Mouse (Mus musculus): ENCODE measurements around the gene Scarf1. TPM values are rescaled to one million over a fixed set of nuclear protein-coding genes. Genes with fewer than 3 reads are reported as not detected.
A peak's percentile ranks its signal among the peaks of the same experiment; 100 is the strongest.

The Scarf1 gene
- polyA plus RNA-seq, 1 experiment, result 8.4 TPM

- no peak overlapping the region for H3K27ac ChIP-seq (ENCODE audit: control insufficient read depth, insufficient read depth, low read depth, low read length, poor library complexity)
- peaks cover 2% of the 10 kb centered on the region; the same call in 1 of the 2 replicates for H3K4me1 ChIP-seq (ENCODE audit: control insufficient read depth, insufficient read depth, low read length)
- 96% methylated on average over 4 of the region's 4 CpGs for WGBS
- H3K4me3 ChIP-seq (replicated peaks; ENCODE audit: control insufficient read depth, low read depth, low read length), result no peak overlapping the region
- TF ChIP-seq CTCF (IDR thresholded peaks at IDR 0.05; ENCODE audit: control insufficient read depth, insufficient read depth, low read length) (no peak), POLR2A (IDR thresholded peaks at IDR 0.05; ENCODE audit: borderline replicate concordance, control insufficient read depth, low read depth, low read length) (no peak)
Observed at GRCm38 (mm10) chr11:75508162-75508561, 5.2 kb upstream of the Scarf1 start.

DNA sequence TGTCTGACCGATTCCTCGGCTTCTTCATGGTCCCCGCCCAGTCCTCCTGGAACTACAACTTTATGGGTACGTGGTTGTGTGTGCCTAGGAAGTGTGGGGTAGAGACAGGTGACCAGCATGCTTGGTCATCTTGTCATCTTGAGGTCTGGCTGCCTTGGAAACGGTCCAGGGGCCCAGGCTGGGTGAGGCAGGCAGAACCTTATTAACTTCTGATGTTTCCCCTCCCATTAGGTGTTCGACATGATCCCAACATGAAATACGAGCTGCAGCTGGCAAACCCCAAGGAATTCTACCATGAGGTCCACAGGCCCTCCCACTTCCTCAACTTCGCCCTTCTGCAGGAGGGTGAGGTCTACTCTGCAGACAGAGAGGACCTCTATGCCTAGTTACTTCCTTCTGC, 4.4 kb upstream of the Scarf1 start:
- 60% methylated on average over 8 of the region's 8 CpGs for WGBS
- Histone ChIP-seq H3K4me1 (ENCODE audit: control insufficient read depth, insufficient read depth, low read length) (peaks cover 3% of the 10 kb centered on the region; the same call in 1 of the 2 replicates), H3K27ac (ENCODE audit: control insufficient read depth, insufficient read depth, low read depth, low read length, poor library complexity) (no peak overlapping the region), H3K4me3 (replicated peaks; ENCODE audit: control insufficient read depth, low read depth, low read length) (no peak overlapping the region)
- no peak for TF ChIP-seq CTCF (IDR thresholded peaks at IDR 0.05; ENCODE audit: control insufficient read depth, insufficient read depth, low read length)
- no peak for TF ChIP-seq POLR2A (IDR thresholded peaks at IDR 0.05; ENCODE audit: borderline replicate concordance, control insufficient read depth, low read depth, low read length)

- peak within 1 kb of the TSS; percentile 52 for H3K27ac ChIP-seq (ENCODE audit: control insufficient read depth, insufficient read depth, low read depth, low read length, poor library complexity)
- WGBS, result 5% methylated on average over 43 of the region's 43 CpGs
- peak within 1 kb of the TSS; percentile 56 for H3K4me3 ChIP-seq (replicated peaks; ENCODE audit: control insufficient read depth, low read depth, low read length)
- H3K4me1 ChIP-seq (ENCODE audit: control insufficient read depth, insufficient read depth, low read length), result peaks cover 4% of the 10 kb centered on the region; the same call in 1 of the 2 replicates
- TF ChIP-seq POLR2A (IDR thresholded peaks at IDR 0.05; ENCODE audit: borderline replicate concordance, control insufficient read depth, low read depth, low read length) (no peak), CTCF (IDR thresholded peaks at IDR 0.05; ENCODE audit: control insufficient read depth, insufficient read depth, low read length) (peak; percentile 22; the same call in 1 of the 2 replicates)
Observed at GRCm38 (mm10) chr11:75509741-75510626, 3.4 kb upstream of the Scarf1 start, which contains the start of gene Rilp. Rilp (plus strand) TSS chr11:75510094.

DNA sequence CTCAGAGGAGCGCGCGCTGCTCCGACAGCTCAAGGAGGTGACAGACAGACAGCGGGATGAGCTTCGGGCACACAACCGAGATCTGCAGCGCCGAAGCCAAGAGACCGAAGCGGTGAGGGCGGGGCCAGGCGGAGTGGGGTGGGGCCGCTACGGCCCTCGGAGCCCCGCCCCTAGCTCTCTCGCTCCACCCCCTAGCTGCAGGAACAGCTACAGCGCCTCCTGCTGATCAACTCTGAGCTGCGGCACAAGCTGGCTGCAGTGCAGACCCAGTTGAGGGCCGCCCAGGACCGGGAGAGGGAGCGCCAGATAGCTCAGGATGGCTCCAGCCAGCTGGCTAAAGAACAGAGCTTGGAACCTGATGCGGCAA, 2.7 kb upstream of the Scarf1 start:
- Histone ChIP-seq H3K27ac (ENCODE audit: control insufficient read depth, insufficient read depth, low read depth, low read length, poor library complexity) (peak overlapping the region; percentile 52), H3K4me3 (replicated peaks; ENCODE audit: control insufficient read depth, low read depth, low read length) (peak overlapping the region; percentile 56), H3K4me1 (ENCODE audit: control insufficient read depth, insufficient read depth, low read length) (peaks cover 5% of the 10 kb centered on the region; the same call in 1 of the 2 replicates)
- peak; percentile 70; the same call in 1 of the 2 replicates for TF ChIP-seq POLR2A (IDR thresholded peaks at IDR 0.05; ENCODE audit: borderline replicate concordance, control insufficient read depth, low read depth, low read length)
- peak; percentile 89 for TF ChIP-seq CTCF (IDR thresholded peaks at IDR 0.05; ENCODE audit: control insufficient read depth, insufficient read depth, low read length)
- WGBS, result 3% methylated on average over 24 of the region's 24 CpGs

DNA sequence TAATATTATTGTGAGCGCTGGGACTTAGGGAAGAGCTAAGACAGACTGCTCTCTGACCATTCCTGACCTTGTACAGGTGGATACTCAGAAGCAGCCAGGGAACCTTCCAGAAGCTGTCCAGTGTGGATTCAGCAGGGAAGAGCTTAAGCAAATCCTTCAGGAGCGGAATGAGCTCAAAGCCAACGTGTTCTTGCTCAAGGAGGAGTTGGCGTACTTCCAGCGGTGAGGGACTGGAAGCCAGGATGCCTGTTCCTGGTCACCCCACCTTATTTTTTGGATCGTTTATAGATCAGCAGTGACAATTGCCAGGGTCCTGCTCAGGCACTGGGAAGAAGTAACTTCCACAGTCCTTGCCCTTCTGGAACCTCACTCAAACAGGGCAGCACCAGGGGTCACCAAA, 2.1 kb upstream of the Scarf1 start:
- Histone ChIP-seq H3K4me1 (ENCODE audit: control insufficient read depth, insufficient read depth, low read length) (peaks cover 5% of the 10 kb centered on the region; the same call in 1 of the 2 replicates), H3K4me3 (replicated peaks; ENCODE audit: control insufficient read depth, low read depth, low read length) (no peak overlapping the region), H3K27ac (ENCODE audit: control insufficient read depth, insufficient read depth, low read depth, low read length, poor library complexity) (no peak overlapping the region)
- no peak for TF ChIP-seq POLR2A (IDR thresholded peaks at IDR 0.05; ENCODE audit: borderline replicate concordance, control insufficient read depth, low read depth, low read length)
- TF ChIP-seq CTCF (IDR thresholded peaks at IDR 0.05; ENCODE audit: control insufficient read depth, insufficient read depth, low read length), result no peak
- WGBS, result 90% methylated on average over 6 of the region's 6 CpGs

DNA sequence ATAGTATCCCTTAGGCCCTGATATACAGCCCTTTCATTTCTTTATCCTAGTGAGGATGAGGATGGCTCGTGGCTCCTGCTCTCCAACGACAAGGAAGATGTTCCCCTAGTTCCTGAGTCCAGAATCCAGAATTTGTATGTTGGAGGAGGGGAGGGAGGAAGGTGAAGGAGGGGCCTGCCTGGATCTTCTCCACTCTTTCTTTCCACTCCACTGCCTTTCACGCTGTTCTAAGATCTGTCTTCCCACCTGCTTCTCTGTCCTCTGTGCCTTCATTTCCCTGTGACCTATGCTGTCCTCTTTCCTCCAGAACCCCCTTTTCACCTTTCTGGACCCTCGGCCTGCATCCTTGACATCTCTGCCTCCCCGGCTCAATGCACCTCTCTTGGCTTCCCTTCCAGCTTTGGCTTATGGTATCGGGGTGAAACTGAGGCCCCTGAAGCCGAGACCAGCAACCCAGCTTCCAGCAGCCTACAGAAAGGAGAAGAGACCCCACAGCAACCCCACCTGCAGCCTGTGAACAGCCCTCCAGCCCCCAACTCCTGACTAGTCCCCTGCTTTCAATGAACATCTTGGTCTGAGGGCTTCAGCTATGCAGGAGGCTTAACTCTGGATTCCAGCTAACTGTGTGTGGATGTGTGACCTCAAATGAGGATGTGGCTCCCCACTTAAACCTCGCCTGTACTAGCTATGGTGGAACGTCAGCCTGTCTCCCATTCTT, 880 bp upstream of the Scarf1 start:
- TF ChIP-seq POLR2A (IDR thresholded peaks at IDR 0.05; ENCODE audit: borderline replicate concordance, control insufficient read depth, low read depth, low read length) (no peak), CTCF (IDR thresholded peaks at IDR 0.05; ENCODE audit: control insufficient read depth, insufficient read depth, low read length) (no peak)
- no peak overlapping the region for H3K27ac ChIP-seq (ENCODE audit: control insufficient read depth, insufficient read depth, low read depth, low read length, poor library complexity)
- H3K4me1 ChIP-seq (ENCODE audit: control insufficient read depth, insufficient read depth, low read length), result peaks cover 5% of the 10 kb centered on the region; the same call in 1 of the 2 replicates
- WGBS, result 60% methylated on average over 9 of the region's 9 CpGs
- H3K4me3 ChIP-seq (replicated peaks; ENCODE audit: control insufficient read depth, low read depth, low read length), result no peak overlapping the region

GRCm38 (mm10) chr11:75515186-75515585, 1.8 kb downstream of the Scarf1 start:
- Histone ChIP-seq H3K4me1 (ENCODE audit: control insufficient read depth, insufficient read depth, low read length) (peaks cover 5% of the 10 kb centered on the region; the same call in 1 of the 2 replicates), H3K27ac (ENCODE audit: control insufficient read depth, insufficient read depth, low read depth, low read length, poor library complexity) (no peak overlapping the region), H3K4me3 (replicated peaks; ENCODE audit: control insufficient read depth, low read depth, low read length) (no peak overlapping the region)
- TF ChIP-seq POLR2A (IDR thresholded peaks at IDR 0.05; ENCODE audit: borderline replicate concordance, control insufficient read depth, low read depth, low read length) (no peak), CTCF (IDR thresholded peaks at IDR 0.05; ENCODE audit: control insufficient read depth, insufficient read depth, low read length) (no peak)
- WGBS, result 89% methylated on average over 25 of the region's 25 CpGs
